Mouse (Mus musculus): ENCODE results near the gene Slc25a25. TPM values are rescaled to one million over a fixed set of nuclear protein-coding genes. Genes with fewer than 3 reads are reported as not detected.
"Not testable (repeated sequence)": the region's sequence is repeated elsewhere in the genome, so short reads cannot be mapped to it uniquely, and the experiment has no call there.

Gene Slc25a25
- polyA plus RNA-seq, 1 experiment from 2014 or later, result 22.9 TPM

DNA sequence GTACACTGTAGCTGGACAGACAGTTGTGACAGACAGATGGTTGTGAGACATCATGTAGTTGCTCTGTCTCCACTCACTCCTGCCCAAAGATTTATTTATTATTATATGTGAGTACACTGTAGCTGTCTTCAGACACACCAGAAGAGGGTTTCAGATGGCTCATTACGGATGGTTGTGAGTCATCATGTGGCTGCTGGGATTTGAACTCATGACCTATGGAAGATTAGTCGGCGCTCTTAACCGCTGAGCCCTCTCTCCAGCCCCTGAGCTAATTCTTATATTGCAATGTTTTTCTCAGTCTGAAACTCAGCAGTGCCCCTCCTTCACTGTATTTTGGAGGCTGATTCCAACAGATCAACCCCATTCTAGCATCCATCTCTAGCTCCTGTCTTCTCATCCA is 34.5 kb upstream of the Slc25a25 start:
- no peaks in the 10 kb centered on the region for H3K27me3 ChIP-seq
- no peak overlapping the region for H3K27ac ChIP-seq
- no peak overlapping the region for H3K4me3 ChIP-seq
- WGBS, result 85% methylated on average over 4 of the region's 4 CpGs
- H3K9me3 ChIP-seq, result no peaks in the 10 kb centered on the region
- H3K4me1 ChIP-seq, result no peaks in the 10 kb centered on the region
- H3K9ac ChIP-seq, result no peak overlapping the region
- H3K36me3 ChIP-seq, result no peaks in the 10 kb centered on the region
- ATAC-seq (ENCODE audit: low FRiP score, low read depth), result no peak
- H3K4me2 ChIP-seq (replicated peaks), result no peak overlapping the region

DNA sequence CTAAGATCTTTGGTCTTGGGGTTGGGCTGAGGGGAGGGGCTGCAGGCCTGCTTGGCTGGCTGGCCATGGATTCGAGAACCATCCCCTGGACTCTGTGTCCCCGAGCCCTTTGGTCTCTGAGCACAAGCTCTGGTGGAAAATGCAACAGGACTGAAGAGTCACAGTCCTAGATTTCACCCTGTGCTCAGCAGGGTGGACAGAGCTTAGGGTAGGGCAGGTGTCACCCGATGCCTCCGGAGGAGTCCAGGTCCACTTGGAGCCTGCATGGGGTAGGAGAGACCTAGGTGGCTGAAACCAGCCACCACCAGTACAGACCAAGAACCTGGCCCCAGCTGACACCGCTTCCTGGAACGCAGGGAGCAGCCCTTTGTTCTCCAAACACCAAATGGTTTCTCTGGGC is 33.7 kb upstream of the Slc25a25 start:
- no peak for ATAC-seq (ENCODE audit: low FRiP score, low read depth)
- H3K36me3 ChIP-seq, result no peaks in the 10 kb centered on the region
- no peak overlapping the region for H3K4me2 ChIP-seq (replicated peaks)
- no peak overlapping the region for H3K4me3 ChIP-seq
- peak overlapping the region; percentile 39; the same call in 1 of the 2 replicates for H3K9ac ChIP-seq
- 0 out of 2 replicates have a peak, but pooled peaks cover 3% of the 10 kb centered on the region for H3K9me3 ChIP-seq
- no peaks in the 10 kb centered on the region for H3K4me1 ChIP-seq
- no peaks in the 10 kb centered on the region for H3K27me3 ChIP-seq
- WGBS, result 81% methylated on average over 6 of the region's 6 CpGs
- no peak overlapping the region; the same call in 1 of the 2 replicates for H3K27ac ChIP-seq

DNA sequence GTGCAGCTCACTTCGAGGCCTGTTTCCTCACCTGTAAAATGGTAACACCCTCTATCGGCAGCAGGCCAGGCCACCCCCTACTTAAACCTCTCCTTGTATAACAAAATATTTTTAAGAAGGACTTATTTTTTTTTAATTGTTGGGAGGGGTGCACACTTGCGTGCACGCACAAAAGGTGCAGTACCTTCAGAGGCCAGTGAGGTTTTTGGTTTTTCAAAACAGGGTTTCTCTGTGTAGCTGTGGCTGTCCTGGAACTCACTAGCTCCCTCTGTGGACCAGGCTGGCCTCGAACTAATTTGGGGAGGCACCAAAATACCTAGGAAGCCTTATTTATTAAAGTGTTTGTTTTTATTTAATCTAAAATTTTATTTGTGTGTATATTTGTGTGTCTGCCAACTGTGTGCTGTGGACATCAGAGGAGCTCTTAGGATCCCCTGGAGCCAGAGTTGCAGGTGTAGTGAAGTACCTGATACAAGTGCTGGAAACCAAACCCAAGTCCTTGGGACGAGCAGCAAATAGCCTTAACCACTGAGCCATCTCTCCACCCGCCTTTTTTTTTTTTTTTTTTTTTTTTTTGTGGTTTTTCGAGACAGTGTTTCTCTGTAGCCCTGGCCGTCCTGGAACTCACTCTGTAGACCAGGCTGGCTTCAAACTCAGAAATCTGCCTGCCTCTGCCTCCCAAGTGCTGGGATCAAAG is 32.1 kb upstream of the Slc25a25 start:
- Histone ChIP-seq H3K27me3 (no peaks in the 10 kb centered on the region), H3K4me3 (no peak overlapping the region), H3K36me3 (no peaks in the 10 kb centered on the region), H3K4me1 (no peaks in the 10 kb centered on the region), H3K9me3 (peaks cover 17% of the 10 kb centered on the region), H3K4me2 (replicated peaks) (no peak overlapping the region), H3K27ac (peak overlapping the region; percentile 52; the same call in 1 of the 2 replicates), H3K9ac (no peak overlapping the region)
- no peak for ATAC-seq (ENCODE audit: low FRiP score, low read depth)
- 65% methylated on average over 9 of the region's 9 CpGs for WGBS

DNA sequence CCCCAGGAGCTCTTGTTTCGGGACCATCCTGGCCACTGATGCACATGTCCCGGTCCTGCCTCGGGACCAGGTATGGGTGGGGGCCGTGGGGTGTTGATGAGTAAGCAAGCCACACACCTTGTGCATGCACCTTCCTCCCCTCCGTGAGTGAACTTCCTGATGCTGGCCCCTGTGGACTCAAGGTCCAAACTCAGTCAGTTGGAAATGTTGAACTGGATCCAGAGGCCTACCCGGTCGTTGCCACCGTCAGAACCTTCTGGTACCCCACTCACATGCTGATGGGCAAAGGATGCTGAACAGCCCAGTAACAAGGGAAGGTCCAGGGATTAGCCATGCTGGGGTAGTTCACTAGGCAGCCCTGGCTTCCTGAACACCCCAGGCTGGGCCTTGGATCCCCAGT is 31.1 kb upstream of the Slc25a25 start:
- WGBS, result 86% methylated on average over 8 of the region's 8 CpGs
- no peaks in the 10 kb centered on the region for H3K4me1 ChIP-seq
- ATAC-seq (ENCODE audit: low FRiP score, low read depth), result no peak

DNA sequence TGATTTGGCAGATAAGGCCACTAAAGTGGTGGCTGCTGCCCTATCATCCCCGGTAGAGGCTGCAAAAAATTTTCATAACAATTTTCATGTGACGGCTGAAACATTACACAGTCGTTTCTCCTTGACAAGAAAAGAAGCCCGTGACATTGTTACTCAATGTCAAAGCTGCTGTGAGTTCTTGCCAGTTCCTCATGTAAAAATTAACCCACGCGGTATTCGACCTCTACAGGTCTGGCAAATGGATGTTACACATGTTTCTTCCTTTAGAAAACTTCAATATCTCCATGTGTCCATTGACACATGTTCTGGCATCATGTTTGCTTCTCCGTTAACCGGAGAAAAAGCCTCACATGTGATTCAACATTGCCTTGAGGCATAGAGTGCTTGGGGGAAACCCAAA is 24.1 kb upstream of the Slc25a25 start:
- not testable (repeated sequence) for ATAC-seq (ENCODE audit: low FRiP score, low read depth); H3K4me1 ChIP-seq; H3K4me2 ChIP-seq (replicated peaks); H3K36me3 ChIP-seq; H3K4me3 ChIP-seq; H3K27ac ChIP-seq; H3K27me3 ChIP-seq; H3K9ac ChIP-seq
- 92% methylated on average over 5 of the region's 9 CpGs for WGBS
- peaks cover 17% of the 10 kb centered on the region for H3K9me3 ChIP-seq

More for the DNA sequence above, 31.1 kb upstream of the Slc25a25 start:
- H3K9me3 ChIP-seq, result peaks cover 17% of the 10 kb centered on the region
- H3K4me3 ChIP-seq, result no peak overlapping the region
- H3K27me3 ChIP-seq, result no peaks in the 10 kb centered on the region
- H3K4me2 ChIP-seq (replicated peaks), result no peak overlapping the region
- H3K36me3 ChIP-seq, result no peaks in the 10 kb centered on the region
- peak overlapping the region; percentile 52; the same call in 1 of the 2 replicates for H3K27ac ChIP-seq
- no peak overlapping the region for H3K9ac ChIP-seq

DNA sequence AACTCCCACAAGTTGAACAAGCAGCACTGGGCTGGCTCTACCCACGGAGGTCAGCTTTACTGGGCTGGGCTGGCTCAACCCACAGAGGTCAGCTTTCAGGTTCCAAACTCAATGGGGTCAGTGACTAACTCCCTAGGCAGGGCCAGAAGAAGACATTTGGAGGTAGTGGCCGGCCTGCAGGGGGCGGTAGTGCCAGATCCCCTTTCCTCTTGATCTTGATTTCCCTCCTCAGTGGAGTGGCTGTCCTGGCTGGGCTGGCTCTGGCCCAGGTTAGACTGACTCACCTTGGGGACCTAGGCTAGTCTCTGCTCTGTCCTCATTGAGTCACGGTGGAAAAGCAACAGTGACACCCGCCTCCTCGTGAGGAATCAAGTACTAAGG is 20.4 kb upstream of the Slc25a25 start:
- 85% methylated on average over 6 of the region's 6 CpGs for WGBS
- no peaks in the 10 kb centered on the region for H3K9me3 ChIP-seq

DNA sequence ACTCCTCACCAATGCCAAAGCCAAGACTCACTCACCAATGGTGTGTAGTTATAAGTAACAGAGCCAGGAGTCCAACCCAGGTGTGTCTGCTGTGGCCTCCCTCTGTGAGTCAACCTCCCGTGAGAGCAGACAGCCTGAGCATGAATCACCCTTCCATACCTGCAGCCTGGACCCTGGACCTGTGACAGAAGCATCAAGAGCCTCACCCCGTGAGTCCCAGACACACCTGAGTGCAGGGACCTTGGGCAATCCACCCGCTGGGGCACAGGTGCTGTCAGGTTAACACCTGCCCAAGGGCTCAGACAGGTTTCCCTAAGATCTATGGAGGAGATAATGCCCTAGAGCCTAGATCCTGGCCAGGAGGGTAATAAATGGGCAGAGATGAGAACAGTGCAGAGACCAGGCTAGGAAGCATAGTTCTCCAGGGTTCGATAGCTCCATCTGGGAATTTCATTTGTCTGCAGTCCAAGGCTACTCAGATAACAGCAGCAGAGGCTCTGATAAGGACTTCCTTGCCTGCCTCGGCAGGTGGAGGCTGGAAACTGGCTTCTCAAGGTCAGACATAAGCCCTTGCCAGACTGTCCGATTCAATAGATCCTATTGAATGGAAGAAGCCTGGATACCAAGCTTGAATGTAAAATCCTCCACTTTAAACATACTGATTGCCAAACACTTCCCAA is 19.9 kb upstream of the Slc25a25 start:
- H3K27me3 ChIP-seq, result no peaks in the 10 kb centered on the region
- H3K4me2 ChIP-seq (replicated peaks), result no peak overlapping the region
- no peak overlapping the region for H3K9ac ChIP-seq
- H3K4me3 ChIP-seq, result no peak overlapping the region
- no peak for ATAC-seq (ENCODE audit: low FRiP score, low read depth)
- WGBS, result 89% methylated on average over 6 of the region's 6 CpGs
- no peak overlapping the region for H3K27ac ChIP-seq
- H3K4me1 ChIP-seq, result no peaks in the 10 kb centered on the region
- no peaks in the 10 kb centered on the region for H3K36me3 ChIP-seq
- no peaks in the 10 kb centered on the region for H3K9me3 ChIP-seq

More for the DNA sequence above, 20.4 kb upstream of the Slc25a25 start:
- H3K36me3 ChIP-seq, result no peaks in the 10 kb centered on the region
- H3K27me3 ChIP-seq, result no peaks in the 10 kb centered on the region
- H3K27ac ChIP-seq, result no peak overlapping the region
- no peak overlapping the region for H3K4me2 ChIP-seq (replicated peaks)
- no peak for ATAC-seq (ENCODE audit: low FRiP score, low read depth)
- no peaks in the 10 kb centered on the region for H3K4me1 ChIP-seq
- H3K9ac ChIP-seq, result no peak overlapping the region
- H3K4me3 ChIP-seq, result no peak overlapping the region

DNA sequence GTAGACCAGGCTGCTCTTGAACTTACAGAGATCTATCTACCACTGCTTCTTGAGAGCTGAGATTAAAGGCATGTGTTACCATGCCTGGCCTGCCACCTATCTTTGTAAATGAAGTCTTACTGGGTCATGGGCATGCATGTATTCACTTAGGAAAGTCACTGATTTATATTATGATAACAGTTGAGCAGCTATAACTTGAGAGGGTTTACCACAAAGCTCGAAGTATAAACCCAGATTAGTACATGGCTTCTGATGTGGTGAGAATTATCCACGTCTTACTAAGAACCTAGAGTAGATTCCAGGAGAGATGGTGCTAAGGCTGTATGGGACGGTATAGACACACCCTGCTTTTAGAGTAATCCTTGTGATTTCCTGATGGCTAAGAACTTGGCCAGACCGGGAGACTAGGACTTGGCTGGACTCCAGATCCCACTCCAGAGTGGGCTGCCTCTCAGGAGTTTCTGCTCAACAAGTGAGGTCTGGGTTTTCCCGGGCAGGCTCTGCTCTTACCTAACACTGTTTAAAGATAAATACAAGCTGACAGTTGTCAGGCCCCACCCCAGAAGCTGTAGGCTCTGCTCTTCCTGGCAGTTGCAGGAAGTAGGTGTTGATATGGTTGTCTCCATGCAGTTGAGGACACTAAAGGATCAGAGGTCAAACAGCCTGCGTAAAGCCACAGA is 13.1 kb upstream of the Slc25a25 start:
- Histone ChIP-seq H3K36me3 (no peaks in the 10 kb centered on the region), H3K4me2 (replicated peaks) (no peak overlapping the region), H3K4me3 (no peak overlapping the region), H3K27ac (0 out of 2 replicates have a peak overlapping the region, but pooled peaks have one; percentile 12), H3K27me3 (no peaks in the 10 kb centered on the region), H3K9ac (no peak overlapping the region), H3K4me1 (peaks cover 11% of the 10 kb centered on the region), H3K9me3 (no peaks in the 10 kb centered on the region)
- 53% methylated on average over 6 of the region's 6 CpGs for WGBS
- no peak for ATAC-seq (ENCODE audit: low FRiP score, low read depth)

DNA sequence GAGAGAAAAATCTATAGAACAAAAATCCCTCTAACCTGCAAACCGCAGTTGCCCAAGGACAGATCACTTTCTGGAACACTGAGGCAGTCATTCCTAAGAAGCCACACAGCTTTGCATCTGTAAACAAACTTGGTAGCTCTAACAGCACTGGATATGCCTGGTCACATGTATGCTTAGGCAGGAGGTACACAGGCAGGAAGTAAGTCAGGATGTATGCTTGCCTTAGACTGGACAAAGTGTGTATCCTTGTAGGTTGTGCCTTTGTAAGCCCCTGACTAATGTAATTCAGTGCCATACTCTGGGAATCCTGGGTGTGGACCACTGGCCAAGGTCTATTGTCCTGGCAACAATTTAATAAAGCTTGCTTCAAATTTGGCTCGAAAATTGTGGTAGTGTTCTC is 12.5 kb upstream of the Slc25a25 start:
- Histone ChIP-seq H3K4me3 (no peak overlapping the region), H3K9ac (no peak overlapping the region), H3K9me3 (no peaks in the 10 kb centered on the region), H3K4me2 (replicated peaks) (no peak overlapping the region), H3K27ac (no peak overlapping the region), H3K36me3 (no peaks in the 10 kb centered on the region), H3K4me1 (peaks cover 11% of the 10 kb centered on the region), H3K27me3 (no peaks in the 10 kb centered on the region)
- 74% methylated on average over 2 of the region's 2 CpGs for WGBS
- ATAC-seq (ENCODE audit: low FRiP score, low read depth), result no peak

DNA sequence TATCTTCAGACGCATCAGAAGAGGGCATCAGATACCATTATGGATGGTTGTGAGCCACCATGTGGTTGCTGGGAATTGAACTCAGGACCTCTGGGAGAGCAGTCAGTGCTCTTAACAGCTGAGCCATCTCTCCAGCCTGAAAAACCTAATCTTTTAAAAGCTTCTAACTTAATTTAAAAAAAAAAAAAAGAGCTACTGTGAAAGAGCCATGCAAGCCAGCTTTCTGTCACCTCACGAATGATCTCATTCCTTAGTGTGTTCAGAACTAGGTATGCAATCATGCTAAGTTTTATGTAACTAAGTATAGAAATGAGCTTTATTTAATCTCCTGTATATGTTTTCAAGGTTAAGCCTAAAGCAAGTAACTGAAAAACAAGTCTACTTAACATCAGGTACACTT is 8.4 kb upstream of the Slc25a25 start:
- 94% methylated on average over 2 of the region's 2 CpGs for WGBS
- Histone ChIP-seq H3K36me3 (peaks cover 20% of the 10 kb centered on the region), H3K27ac (no peak overlapping the region), H3K4me2 (replicated peaks) (no peak overlapping the region), H3K9ac (no peak overlapping the region), H3K4me3 (no peak overlapping the region), H3K9me3 (no peaks in the 10 kb centered on the region), H3K4me1 (peaks cover 9% of the 10 kb centered on the region), H3K27me3 (no peaks in the 10 kb centered on the region)
- ATAC-seq (ENCODE audit: low FRiP score, low read depth), result no peak

DNA sequence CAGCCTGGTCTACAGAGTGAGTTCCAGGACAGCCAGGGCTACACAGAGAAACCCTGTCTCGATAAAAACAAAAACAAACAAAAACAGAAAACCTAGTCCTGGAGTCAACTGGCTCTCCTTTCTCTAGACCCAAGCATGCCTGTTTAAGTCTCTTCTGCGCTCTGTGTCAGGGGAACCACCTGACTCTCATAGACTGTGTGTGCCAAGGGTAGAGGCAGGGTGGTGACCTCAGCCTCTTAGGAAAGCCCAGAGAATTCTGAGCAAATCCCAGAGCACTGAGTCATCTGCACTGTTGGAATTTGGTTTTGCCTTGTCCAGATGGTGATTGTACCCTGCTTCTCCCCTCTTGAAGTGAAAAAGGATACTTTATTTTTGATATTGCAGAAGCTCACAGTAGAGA is 7.1 kb upstream of the Slc25a25 start:
- Histone ChIP-seq H3K9me3 (no peaks in the 10 kb centered on the region), H3K4me3 (no peak overlapping the region), H3K9ac (no peak overlapping the region), H3K27ac (no peak overlapping the region), H3K4me2 (replicated peaks) (no peak overlapping the region), H3K4me1 (peaks cover 20% of the 10 kb centered on the region), H3K27me3 (no peaks in the 10 kb centered on the region), H3K36me3 (peaks cover 22% of the 10 kb centered on the region)
- ATAC-seq (ENCODE audit: low FRiP score, low read depth), result no peak
- 82% methylated on average over 2 of the region's 2 CpGs for WGBS

DNA sequence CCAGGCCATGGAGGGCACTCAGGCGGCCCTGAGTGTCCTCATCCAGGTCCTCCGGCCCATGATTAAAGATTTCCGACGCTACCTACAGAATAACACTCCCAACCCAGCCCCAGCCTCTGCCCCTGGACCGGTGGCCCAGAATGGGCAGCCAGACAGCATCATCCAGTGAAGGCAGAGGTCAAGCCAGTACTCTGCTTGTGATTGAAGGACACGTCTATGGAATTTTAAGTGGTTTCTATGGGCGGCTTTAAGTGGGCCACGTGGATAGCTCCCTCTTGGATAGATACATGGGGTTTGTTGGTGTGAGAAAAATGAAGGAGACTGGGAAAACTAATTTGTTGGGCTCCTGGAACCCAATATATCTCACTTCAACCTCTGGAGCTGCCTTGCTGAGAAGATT is 3.9 kb upstream of the Slc25a25 start:
- 0 out of 2 replicates have a peak overlapping the region, but pooled peaks have one; percentile 6 for H3K27ac ChIP-seq
- no peak overlapping the region for H3K4me2 ChIP-seq (replicated peaks)
- H3K9ac ChIP-seq, result no peak overlapping the region
- H3K27me3 ChIP-seq, result no peaks in the 10 kb centered on the region
- no peak for ATAC-seq (ENCODE audit: low FRiP score, low read depth)
- no peaks in the 10 kb centered on the region for H3K9me3 ChIP-seq
- no peak overlapping the region for H3K4me3 ChIP-seq
- 91% methylated on average over 8 of the region's 8 CpGs for WGBS
- peaks cover 31% of the 10 kb centered on the region for H3K4me1 ChIP-seq
- peaks cover 22% of the 10 kb centered on the region for H3K36me3 ChIP-seq
